Mouse (Mus musculus): ENCODE results near the gene Esyt1. TPM values are rescaled to one million over a fixed set of nuclear protein-coding genes. Genes with fewer than 3 reads are reported as not detected.
A peak's percentile ranks its signal among the peaks of the same experiment; 100 is the strongest.
"Not testable (repeated sequence)": the region's sequence is repeated elsewhere in the genome, so short reads cannot be mapped to it uniquely, and the experiment has no call there.

Gene Esyt1
- polyA plus RNA-seq (2012; rRNA removed): 56.9 and 61.6 TPM in 2 replicates

DNA sequence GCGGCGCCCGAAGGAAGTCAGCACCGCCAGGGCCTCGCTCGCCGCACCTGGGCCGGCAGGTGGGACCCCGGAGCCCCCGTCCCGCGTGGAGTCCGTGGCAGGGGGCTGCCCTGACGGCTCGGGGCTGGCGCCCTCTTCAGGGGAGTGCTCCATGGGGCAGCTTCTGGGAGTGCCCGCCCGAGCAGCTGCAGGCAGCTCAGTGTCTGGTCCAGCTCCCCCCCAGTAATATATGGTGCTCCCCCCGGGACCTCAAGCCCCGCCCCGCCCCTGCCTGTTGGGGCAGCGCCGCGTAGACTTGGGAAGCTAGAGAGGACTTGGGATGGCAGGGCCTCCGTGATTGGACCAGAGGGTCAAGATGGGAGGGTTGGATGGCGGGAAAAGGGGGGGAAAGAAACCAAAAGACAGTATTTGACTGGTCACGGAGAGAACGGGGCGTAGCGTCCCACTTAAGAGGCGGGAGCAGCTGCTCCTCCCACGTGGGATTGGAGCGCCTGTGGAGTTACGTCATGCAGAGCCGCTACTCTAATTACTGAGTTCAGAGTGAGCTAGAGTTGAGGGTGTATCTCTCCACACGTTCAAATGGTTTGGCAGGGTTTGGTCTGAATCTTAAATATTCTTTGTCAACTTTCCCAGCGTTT, at the start of gene Esyt1:
TSS of gene Esyt1 (minus strand) at position 201 of the 638 bp plus-strand sequence.
- peak; percentile 89 for DNase-seq (ENCODE audit: low spot score)

DNA sequence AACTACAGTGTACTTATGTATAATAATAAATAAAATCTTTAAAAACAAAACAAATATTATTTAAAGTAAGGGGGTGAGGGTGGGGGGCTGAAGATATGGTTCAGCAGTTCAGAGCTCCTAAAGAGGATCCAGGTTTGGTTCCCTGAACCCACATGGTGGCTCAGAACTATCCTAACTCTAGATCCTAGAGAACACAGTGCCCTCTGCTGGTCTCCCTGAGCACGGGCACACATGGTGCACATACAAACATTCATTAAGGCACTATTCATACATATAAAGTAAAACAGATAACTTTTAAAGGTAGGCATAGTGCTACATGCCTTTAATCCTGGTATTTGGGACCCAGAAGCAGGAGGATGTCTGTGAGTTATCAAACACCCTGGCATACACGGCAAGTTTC, 49.4 kb upstream of the Esyt1 start:
- no peak for DNase-seq (ENCODE audit: low spot score)

GRCm38 (mm10) chr10:128565788-128566531, 40.3 kb upstream of the Esyt1 start, which contains the start of gene Pa2g4:
TSS of gene Pa2g4 (minus strand) at chr10:128565987.
- DNase-seq (ENCODE audit: low spot score): peak; percentile 98

GRCm38 (mm10) chr10:128565206-128565787, 39.6 kb upstream of the Esyt1 start:
- no peak for DNase-seq (ENCODE audit: low spot score)

DNA sequence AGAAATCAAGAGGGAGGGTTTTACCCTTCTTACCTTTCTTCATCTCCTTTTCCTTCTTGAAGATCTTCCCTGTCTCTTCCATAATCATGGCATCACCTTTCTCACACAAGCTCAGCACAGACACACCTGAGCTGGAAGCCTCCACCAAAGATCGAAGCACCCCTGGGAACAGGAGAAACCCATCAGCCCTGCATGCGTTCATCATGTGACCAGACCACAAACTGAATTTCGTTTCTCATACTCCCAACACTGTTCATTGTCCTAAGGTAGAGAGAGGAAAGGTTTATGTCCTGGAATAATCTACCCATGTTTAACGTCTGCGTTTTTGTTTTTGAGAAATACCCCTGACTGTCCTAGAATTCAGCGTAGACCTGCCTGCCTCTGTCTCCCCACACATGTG, 37.9 kb upstream of the Esyt1 start:
- no peak for DNase-seq (ENCODE audit: low spot score)

GRCm38 (mm10) chr10:128556963-128557362, 31.3 kb upstream of the Esyt1 start:
- DNase-seq (ENCODE audit: low spot score): no peak

- no peak for DNase-seq (ENCODE audit: low spot score)
Observed at GRCm38 (mm10) chr10:128556286-128556685, 30.6 kb upstream of the Esyt1 start.

- not testable (repeated sequence) for DNase-seq (ENCODE audit: low spot score)
Observed at GRCm38 (mm10) chr10:128555567-128555966, 29.9 kb upstream of the Esyt1 start.

GRCm38 (mm10) chr10:128550144-128550823, 24.6 kb upstream of the Esyt1 start:
- DNase-seq (ENCODE audit: low spot score): not testable (repeated sequence)

GRCm38 (mm10) chr10:128549682-128550057, 24.0 kb upstream of the Esyt1 start:
- not testable (repeated sequence) for DNase-seq (ENCODE audit: low spot score)

GRCm38 (mm10) chr10:128548947-128549681, 23.4 kb upstream of the Esyt1 start, which contains the start of gene Rpl41:
TSS of gene Rpl41 (minus strand) at chr10:128549305.
- DNase-seq (ENCODE audit: low spot score): peak; percentile 80

DNA sequence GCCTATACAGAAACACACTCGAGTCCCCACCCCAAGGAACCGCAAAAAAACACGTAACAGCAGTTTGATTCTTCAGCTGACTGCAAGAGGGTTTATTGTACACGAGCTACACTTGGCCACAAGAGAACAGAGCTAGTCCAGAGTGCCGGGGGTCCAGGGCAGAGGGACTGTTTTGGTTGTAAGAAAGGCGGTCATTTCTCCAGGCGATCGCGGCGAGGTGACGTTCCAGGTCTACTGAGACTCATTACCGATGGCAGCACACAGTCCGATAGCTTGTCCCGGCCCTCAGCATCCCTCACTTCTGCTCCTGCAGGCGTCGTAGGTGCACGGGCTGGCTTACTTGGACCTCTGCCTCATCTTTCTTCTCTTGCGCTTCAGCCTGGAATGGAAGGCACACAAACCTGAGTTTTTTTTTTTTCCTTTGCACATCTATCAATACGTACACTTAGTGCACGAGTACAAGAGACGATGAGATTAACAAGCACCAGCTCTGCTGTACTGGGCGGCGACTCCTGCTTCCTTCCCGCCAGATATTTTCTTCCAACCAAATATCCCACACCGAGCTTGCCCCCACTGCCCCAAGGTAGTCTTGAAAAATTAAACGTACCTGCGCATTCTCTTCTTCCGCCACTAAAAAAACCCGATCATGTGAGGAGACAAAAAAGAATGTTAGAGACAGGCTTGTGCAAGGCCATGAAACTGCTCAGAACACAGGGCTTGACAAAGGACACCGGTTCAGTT, 22.6 kb upstream of the Esyt1 start:
- not testable (repeated sequence) for DNase-seq (ENCODE audit: low spot score)

- DNase-seq (ENCODE audit: low spot score): peak; percentile 86
Observed at GRCm38 (mm10) chr10:128547361-128548032, 21.8 kb upstream of the Esyt1 start, which contains the start of gene Zc3h10. TSS of gene Zc3h10 (minus strand) at chr10:128547774.

DNA sequence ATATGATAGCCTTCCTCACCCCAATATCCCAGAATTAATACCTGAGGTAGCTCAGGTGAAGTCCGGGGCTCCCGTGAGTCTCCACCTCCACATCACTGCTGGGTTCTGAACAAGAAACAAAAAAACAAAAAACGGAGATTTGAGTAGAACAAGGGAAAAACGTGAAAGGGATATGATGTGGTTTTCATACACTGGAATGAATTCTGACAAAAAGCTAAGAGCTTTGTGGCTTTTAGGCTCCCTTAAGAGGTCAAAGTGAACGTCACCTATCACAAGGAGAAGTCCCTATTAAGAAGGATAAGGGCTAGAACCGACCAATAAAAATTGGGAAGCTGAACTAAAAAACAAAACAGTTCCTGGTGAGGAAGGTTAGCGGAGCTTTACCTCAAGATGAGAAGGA, 21.1 kb upstream of the Esyt1 start:
- no peak for DNase-seq (ENCODE audit: low spot score)

GRCm38 (mm10) chr10:128546361-128546760, 20.7 kb upstream of the Esyt1 start:
- DNase-seq (ENCODE audit: low spot score): no peak

DNA sequence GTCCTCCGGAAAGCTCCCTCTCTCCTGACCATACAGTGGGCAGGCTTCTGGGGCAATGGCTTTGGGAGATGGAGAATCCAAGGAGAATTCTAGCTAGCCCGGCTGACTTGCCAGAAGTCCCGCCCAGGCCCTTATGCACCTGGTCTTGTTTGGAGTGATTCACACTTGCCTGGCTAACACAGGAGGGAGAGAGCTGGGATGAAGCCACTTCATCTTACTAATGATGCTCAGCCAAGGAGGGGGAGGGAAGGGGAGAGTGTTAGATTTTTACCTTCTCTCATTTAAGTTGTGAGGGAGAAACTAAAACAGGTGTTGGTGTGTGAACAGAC, 19.9 kb upstream of the Esyt1 start:
- DNase-seq (ENCODE audit: low spot score): no peak

DNA sequence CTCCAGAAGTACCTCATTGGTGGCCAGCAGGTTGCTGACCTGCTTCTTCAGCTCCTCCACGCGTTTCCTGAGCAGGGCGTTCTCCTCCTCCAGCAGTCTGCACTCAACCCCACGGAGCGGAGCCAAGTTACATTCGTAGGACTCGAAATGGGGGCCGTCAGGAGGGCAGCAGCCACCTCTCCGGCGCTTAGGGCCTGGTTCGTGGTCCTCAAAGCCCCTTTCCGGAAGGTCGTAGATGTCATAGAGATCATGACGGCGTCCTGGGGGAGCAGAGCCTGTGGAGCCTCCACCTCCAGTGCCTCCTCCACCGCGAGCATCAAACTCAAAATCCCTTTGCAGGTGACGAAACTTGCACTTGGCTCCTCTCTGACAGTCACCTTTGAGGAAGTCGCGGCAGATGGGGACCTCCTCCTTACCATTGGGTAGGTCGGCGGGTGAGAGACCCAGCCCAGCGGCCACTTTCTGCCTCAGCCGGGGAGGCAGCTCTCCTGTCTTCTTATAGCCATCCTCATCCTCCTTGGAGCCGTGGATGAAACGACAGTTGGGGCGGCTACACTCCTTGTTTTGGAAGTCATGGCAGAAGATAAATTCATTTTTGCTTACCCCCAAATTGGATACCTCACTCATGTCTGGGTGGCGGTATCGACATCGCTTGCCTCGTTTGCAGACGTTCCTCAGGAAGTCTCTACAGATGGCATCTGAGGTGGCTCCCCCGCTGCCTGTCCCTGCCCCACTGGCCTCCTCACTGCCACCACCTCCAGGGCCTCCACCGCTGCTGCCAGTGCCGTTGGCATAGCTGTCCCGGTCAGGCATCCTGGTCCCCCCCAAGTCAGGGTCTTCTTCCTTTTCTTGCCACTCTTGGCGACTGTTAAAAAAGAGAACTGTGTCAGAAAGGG, 19.3 kb upstream of the Esyt1 start:
- no peak for DNase-seq (ENCODE audit: low spot score)

DNA sequence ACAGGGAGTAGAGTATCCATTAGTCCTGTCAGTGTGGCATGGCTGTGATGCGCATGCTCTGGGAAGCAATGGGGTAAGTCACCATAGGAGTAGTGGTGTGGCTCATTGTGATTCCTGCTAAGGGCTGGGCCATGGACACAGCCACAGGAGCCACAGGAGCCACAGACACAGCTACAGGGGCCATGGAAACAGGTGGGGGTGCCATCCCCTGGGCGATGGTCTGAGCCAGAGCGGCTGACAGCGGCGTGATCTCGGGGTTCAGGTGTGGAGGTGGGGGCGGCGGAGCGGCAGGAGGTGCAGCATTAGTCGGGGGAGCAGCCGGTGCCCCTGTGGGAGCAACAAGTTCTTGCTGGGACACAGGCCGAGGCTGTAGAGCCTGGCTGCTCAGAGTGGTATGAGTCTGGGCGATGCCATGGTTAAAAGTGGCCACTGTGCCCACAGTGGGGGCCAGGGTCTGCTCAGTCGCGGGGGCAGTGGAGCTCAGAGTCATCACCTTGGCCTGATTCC, 18.5 kb upstream of the Esyt1 start:
- no peak for DNase-seq (ENCODE audit: low spot score)

DNA sequence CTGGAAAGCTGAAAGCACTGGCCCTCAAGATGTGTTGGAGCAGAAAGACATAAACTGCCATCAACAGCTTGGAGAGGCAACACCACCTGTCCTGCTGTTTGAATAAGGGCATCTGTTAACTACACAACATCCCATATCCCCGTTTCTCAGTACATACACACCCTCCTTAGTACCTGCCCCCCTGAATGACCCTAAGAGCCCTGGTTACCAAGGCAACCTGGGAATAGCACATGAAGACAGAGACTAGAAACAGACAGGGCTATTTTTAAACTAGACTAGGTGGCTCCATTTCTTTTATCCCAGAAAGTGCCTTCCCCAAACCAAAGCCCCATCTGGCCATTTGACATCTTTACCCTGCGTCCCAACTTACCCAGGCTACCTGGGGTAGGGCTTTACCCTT, 17.4 kb upstream of the Esyt1 start:
- DNase-seq (ENCODE audit: low spot score): no peak

All from urinary bladder, adult 2 months (tissue).